Mouse (Mus musculus): ENCODE measurements around the gene Znhit3. TPM values are rescaled to one million over a fixed set of nuclear protein-coding genes. Genes with fewer than 3 reads are reported as not detected.

The Znhit3 gene
- total and polyA plus RNA-seq, 3 experiments = 49.6 to 76.1 TPM; not detected in 1

DNA sequence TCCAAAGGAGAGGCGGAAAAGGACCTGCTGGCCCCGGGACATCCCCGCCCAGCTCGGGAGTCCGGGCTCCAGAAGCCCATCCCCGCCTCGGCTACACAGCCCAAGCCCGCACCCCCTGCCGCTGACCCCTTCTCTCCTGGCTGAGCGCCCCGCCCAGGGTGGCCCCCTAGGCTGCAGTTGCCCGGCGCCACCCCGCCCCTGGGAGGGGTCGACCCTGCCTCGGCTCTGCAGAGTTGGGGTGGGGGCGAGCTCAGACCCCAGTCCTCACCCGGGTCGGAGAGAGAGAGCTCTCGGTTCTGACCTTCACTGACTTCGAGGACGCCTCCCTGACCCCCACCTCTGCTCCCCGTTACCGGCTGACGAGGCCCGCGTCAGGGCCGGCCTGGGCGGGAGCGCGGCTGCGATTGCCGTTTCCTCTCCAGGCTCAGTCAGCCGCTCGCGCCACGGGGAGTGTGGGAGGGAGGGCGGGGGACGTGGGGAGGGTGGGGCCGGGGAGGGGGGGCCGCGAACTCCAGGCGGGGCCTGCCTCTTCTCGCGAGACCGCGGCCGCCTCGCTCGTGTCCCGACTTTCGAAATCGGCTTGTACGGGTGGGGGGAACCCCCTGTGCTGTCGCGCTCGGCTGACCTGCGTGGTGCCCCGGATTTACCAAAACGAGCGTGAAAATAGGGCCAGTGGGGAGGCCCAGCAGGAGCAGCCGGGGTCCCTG, 45.7 kb downstream of the Znhit3 start, which contains the start of gene Ggnbp2 (continued):
- peak; percentile 99 for TF ChIP-seq MAZ (IDR thresholded peaks at IDR 0.05; ENCODE audit: low read depth, low read length)
- TF ChIP-seq TAL1 (IDR thresholded peaks at IDR 0.05; ENCODE audit: low read length) = no peak
- no peak for TF ChIP-seq GATA1 (IDR thresholded peaks at IDR 0.05; ENCODE audit: low read depth, low read length)
- no peak; the same call in none of the 2 replicates for TF ChIP-seq ETS1 (IDR thresholded peaks at IDR 0.05; ENCODE audit: low read depth, low read length)

GRCm38 (mm10) chr11:84869537-84870232, 46.5 kb downstream of the Znhit3 start:
- Histone ChIP-seq H3K79me2 (ENCODE audit: control insufficient read depth, insufficient read depth, low read length, poor library complexity) (peaks cover 52% of the 10 kb centered on the region), H3K9me3 (replicated peaks; ENCODE audit: insufficient read depth, low read length) (no peaks in the 10 kb centered on the region), H3K9ac (ENCODE audit: control insufficient read depth, low read depth, low read length, poor library complexity, severe bottlenecking) (peak overlapping the region; percentile 95), H3K4me1 (ENCODE audit: control insufficient read depth in 1 of 2, insufficient read depth in 2 of 2, low read length in 2 of 2) (peaks cover 18 to 42% of the 10 kb centered on the region in 2 experiments), H3K27me3 (ENCODE audit: control insufficient read depth in 1 of 2, insufficient read depth in 2 of 2, low read length in 2 of 2) (no peaks in the 10 kb centered on the region), H3K27ac (ENCODE audit: control insufficient read depth, low read depth, low read length) (peak overlapping the region; percentile 70), H3K36me3 (ENCODE audit: control insufficient read depth in 1 of 2, insufficient read depth in 2 of 2, low read length in 2 of 2) (peaks cover 24 to 52% of the 10 kb centered on the region in 2 experiments), H3K4me3 (ENCODE audit: control insufficient read depth in 1 of 2, insufficient read depth in 1 of 2, low read depth in 2 of 2, low read length in 2 of 2) (peak overlapping the region; percentile 97 to 98)
- peak; percentile 97 for DNase-seq (ENCODE audit: low read depth, low spot score)
- TF ChIP-seq GABPA (IDR thresholded peaks at IDR 0.05; ENCODE audit: low read depth, low read length) = no peak
- TF ChIP-seq CHD2 (IDR thresholded peaks at IDR 0.05; ENCODE audit: low read length) = peak; percentile 81
- TF ChIP-seq CTCF (IDR thresholded peaks at IDR 0.05 in 2 of 3, conservative IDR thresholded peaks at IDR 0.05 in 1 of 3; ENCODE audit: control insufficient read depth in 1 of 3, insufficient read depth in 1 of 3, low read depth in 2 of 3, low read length in 3 of 3, poor library complexity in 1 of 3, severe bottlenecking in 1 of 3) = no peak
- peak; percentile 81 for TF ChIP-seq HCFC1 (IDR thresholded peaks at IDR 0.05; ENCODE audit: low read depth, low read length)
- peak; percentile 7; the same call in 1 of the 2 replicates for TF ChIP-seq SMC3 (IDR thresholded peaks at IDR 0.05; ENCODE audit: low read depth, low read length)
- no peak for TF ChIP-seq ZNF384 (IDR thresholded peaks at IDR 0.05; ENCODE audit: low read depth, low read length)
- no peak; the same call in 1 of the 2 replicates for TF ChIP-seq E2F4 (IDR thresholded peaks at IDR 0.05; ENCODE audit: borderline replicate concordance, low read depth, low read length)
- TF ChIP-seq MAX (IDR thresholded peaks at IDR 0.05; ENCODE audit: low read length) = peak; percentile 46; the same call in 1 of the 2 replicates
- TF ChIP-seq EP300 (IDR thresholded peaks at IDR 0.05; ENCODE audit: low read depth in 1 of 2, low read length in 2 of 2) = peak in 1 of 2 experiments; percentile 45; a peak in 1 of 4 replicates
- peak; percentile 9 for TF ChIP-seq MXI1 (IDR thresholded peaks at IDR 0.05; ENCODE audit: low read depth, low read length)
- TF ChIP-seq MAZ (IDR thresholded peaks at IDR 0.05; ENCODE audit: low read depth, low read length) = peak; percentile 99
- peak; percentile 34; the same call in 1 of the 2 replicates for TF ChIP-seq TBP (IDR thresholded peaks at IDR 0.05; ENCODE audit: low read depth, low read length)
- no peak for TF ChIP-seq NRF1 (IDR thresholded peaks at IDR 0.05; ENCODE audit: insufficient read depth, low read depth, low read length, poor library complexity, severe bottlenecking)
- no peak for TF ChIP-seq ZKSCAN1 (IDR thresholded peaks at IDR 0.05; ENCODE audit: low read depth, low read length)
- TF ChIP-seq USF2 (IDR thresholded peaks at IDR 0.05; ENCODE audit: borderline replicate concordance in 1 of 2, insufficient read depth in 1 of 2, low read depth in 1 of 2, low read length in 2 of 2) = no peak
- TF ChIP-seq GATA1 (IDR thresholded peaks at IDR 0.05; ENCODE audit: low read depth, low read length) = no peak
- TF ChIP-seq KAT2A (conservative IDR thresholded peaks at IDR 0.05; ENCODE audit: low read depth, low read length) = no peak; the same call in 1 of the 2 replicates
- TF ChIP-seq NELFE (IDR thresholded peaks at IDR 0.05; ENCODE audit: low read depth, low read length) = no peak; the same call in none of the 2 replicates
- TF ChIP-seq RAD21 (IDR thresholded peaks at IDR 0.05; ENCODE audit: low read depth, low read length) = no peak
- peak; percentile 94 for TF ChIP-seq ZC3H11A (IDR thresholded peaks at IDR 0.05; ENCODE audit: low read depth, low read length)
- 0 out of 2 replicates have a peak, but pooled peaks have one; percentile 55 for TF ChIP-seq POLR2AphosphoS2 (IDR thresholded peaks at IDR 0.05; ENCODE audit: low read length)
- TF ChIP-seq USF1 (IDR thresholded peaks at IDR 0.05; ENCODE audit: low read depth, low read length) = no peak
- TF ChIP-seq BHLHE40 (IDR thresholded peaks at IDR 0.05; ENCODE audit: borderline replicate concordance, low read depth, low read length) = no peak; the same call in 1 of the 2 replicates
- TF ChIP-seq POLR2AphosphoS5 (IDR thresholded peaks at IDR 0.05; ENCODE audit: borderline replicate concordance, low read depth, low read length) = peak; percentile 79; the same call in 1 of the 2 replicates
- peak; percentile 6; the same call in 1 of the 2 replicates for TF ChIP-seq RCOR1 (IDR thresholded peaks at IDR 0.05; ENCODE audit: low read depth, low read length)
- TF ChIP-seq MYC (IDR thresholded peaks at IDR 0.05; ENCODE audit: low read depth, low read length) = no peak
- no peak for TF ChIP-seq ELF1 (IDR thresholded peaks at IDR 0.05; ENCODE audit: low read depth, low read length)
- no peak for TF ChIP-seq CHD1 (IDR thresholded peaks at IDR 0.05; ENCODE audit: low read depth, low read length)
- no peak for TF ChIP-seq MEF2A (IDR thresholded peaks at IDR 0.05; ENCODE audit: extremely low read depth, insufficient replicate concordance, low read depth, low read length, poor library complexity, severe bottlenecking)

Measured in MEL (cell line).